Mouse (Mus musculus) limb, embryonic 13.5 days (tissue): ENCODE measurements around the gene Myt1l. TPM values are rescaled to one million over a fixed set of nuclear protein-coding genes. Genes with fewer than 3 reads are reported as not detected.

ENCODE experiments used
- ATAC-seq: fragments of 200-750 bp; cut with Nextera tagmentation; 2 replicates; pipeline ENCODE4 v1.8.0; 2017; ENCODE audit warnings: low read depth, moderate number of reproducible peaks, moderate TSS enrichment; ENCODE audit not compliant: low FRiP score
- H3K27ac ChIP-seq: fragments of 300-500 bp; sonication (generic); 2 replicates; pipeline ENCODE4 v1.5.1; 2015; ENCODE audit warnings: inconsistent platforms, mild to moderate bottlenecking, moderate library complexity
- H3K27me3 ChIP-seq: fragments of 300-500 bp; sonication (generic); 2 replicates; pipeline ENCODE4 v1.6.1; 2015; ENCODE audit warnings: mild to moderate bottlenecking, inconsistent platforms
- H3K36me3 ChIP-seq: fragments of 300-500 bp; sonication (generic); 2 replicates; pipeline ENCODE4 v1.6.1; 2015; ENCODE audit warnings: inconsistent platforms, mild to moderate bottlenecking, moderate library complexity
- H3K4me1 ChIP-seq: fragments of 300-500 bp; sonication (generic); 2 replicates; pipeline ENCODE4 v1.6.1; 2015; ENCODE audit warnings: inconsistent platforms
- H3K4me2 ChIP-seq: fragments of 300-500 bp; sonication (generic); replicated peaks from 2 replicates; pipeline ENCODE4 v1.6.1; 2015; ENCODE audit warnings: inconsistent platforms, mild to moderate bottlenecking, moderate library complexity
- H3K4me3 ChIP-seq: fragments of 300-500 bp; sonication (generic); 2 replicates; pipeline ENCODE4 v1.5.1; 2015; ENCODE audit warnings: moderate library complexity, mild to moderate bottlenecking, inconsistent platforms
- H3K9ac ChIP-seq: fragments of 300-500 bp; sonication (generic); 2 replicates; pipeline ENCODE4 v1.6.1; 2015; ENCODE audit warnings: mild to moderate bottlenecking, inconsistent platforms
- H3K9me3 ChIP-seq: fragments of 300-500 bp; sonication (generic); 2 replicates; pipeline ENCODE4 v1.6.1; 2016; ENCODE audit warnings: inconsistent platforms
- WGBS: fragments of 180-500 bp; shearing (Covaris S2); methylation state at CpG from one replicate; pipeline ENCODE4 v1.1.7; 2015; 5-methylcytosine and 5-hydroxymethylcytosine counted together
- polyA plus RNA-seq: library from polyadenylated mRNA; unstranded; fragments of >200 nt; fragmentation: Nextera tagmentation; extraction: Ambion mirVana; gene quantifications from 2 replicates; pipeline ENCODE4 v1.2.1, GENCODE M21; 2015

The Myt1l gene
- polyA plus RNA-seq, 1 experiment from 2014 or later: 0.14 TPM

DNA sequence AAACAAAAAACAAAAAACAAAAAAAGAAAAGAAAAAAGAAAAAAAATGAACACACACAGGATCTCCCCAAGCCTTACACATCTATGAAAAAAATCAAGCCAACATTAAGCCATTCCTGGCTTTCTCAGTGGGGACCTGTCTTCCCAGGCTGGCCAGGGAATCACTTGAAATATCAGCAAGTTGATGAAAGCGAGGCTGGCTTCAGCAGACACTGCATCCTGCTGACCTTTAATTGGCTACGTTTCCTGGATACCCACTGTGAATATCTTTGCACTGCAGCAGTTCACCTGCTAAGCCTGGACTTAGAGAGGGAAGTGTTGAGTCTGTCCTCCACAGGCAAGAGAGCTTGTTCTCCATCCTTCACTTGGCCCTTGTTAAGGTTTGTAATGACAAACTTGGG, 332.8 kb downstream of the Myt1l start:
- no peak for ATAC-seq
- WGBS: 20% methylated on average over 2 of the region's 2 CpGs
- Histone ChIP-seq H3K9me3 (no peaks in the 10 kb centered on the region), H3K27ac (no peak overlapping the region), H3K4me3 (no peak overlapping the region), H3K4me2 (no peak overlapping the region), H3K36me3 (no peaks in the 10 kb centered on the region), H3K4me1 (no peaks in the 10 kb centered on the region), H3K27me3 (no peaks in the 10 kb centered on the region), H3K9ac (no peak overlapping the region)

DNA sequence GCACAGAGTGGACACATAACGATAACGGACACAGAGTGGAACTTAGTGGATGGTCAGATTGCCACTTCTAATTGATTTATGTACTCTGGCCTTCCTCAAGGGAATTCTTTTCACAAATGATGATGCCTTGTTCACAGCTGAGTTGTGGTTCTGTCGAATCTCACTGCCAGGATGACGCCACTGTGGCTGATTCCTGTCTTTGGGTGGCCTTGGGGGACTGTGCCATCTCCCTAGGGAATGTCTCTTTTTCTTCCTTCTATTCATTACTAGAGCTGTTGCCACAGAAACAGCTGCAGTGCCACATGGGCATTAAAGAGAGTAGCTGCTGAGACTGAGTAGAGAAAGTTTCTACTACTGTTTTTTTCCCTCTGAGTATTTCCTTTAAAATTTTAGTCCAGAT, 340.1 kb downstream of the Myt1l start:
- H3K9me3 ChIP-seq: no peaks in the 10 kb centered on the region
- no peaks in the 10 kb centered on the region for H3K27me3 ChIP-seq
- 76% methylated on average over 4 of the region's 4 CpGs for WGBS
- no peaks in the 10 kb centered on the region for H3K36me3 ChIP-seq
- no peak overlapping the region for H3K9ac ChIP-seq
- peaks cover 9% of the 10 kb centered on the region for H3K4me1 ChIP-seq
- H3K27ac ChIP-seq: no peak overlapping the region
- ATAC-seq: no peak
- no peak overlapping the region for H3K4me3 ChIP-seq
- H3K4me2 ChIP-seq: no peak overlapping the region

DNA sequence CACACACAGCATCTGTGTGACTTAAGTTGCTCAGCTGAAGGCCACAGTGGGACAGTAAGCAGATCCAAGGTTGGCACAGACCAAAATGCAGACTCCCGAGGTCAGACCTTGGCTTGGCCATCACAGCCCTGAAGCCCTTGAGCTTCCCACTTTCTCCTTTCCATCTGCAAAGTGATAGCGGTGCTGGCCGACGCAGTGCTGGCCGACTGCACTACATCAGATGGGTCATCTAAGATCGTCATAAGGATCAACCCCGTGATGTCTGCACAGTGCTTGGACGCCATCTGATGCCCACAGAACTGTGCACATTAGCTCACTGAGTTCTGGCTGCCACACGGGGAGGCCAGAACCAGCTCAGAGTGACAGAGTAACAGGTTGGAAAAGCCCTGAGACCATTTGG, 340.6 kb downstream of the Myt1l start:
- no peak overlapping the region for H3K4me2 ChIP-seq
- H3K9ac ChIP-seq: no peak overlapping the region
- peaks cover 9% of the 10 kb centered on the region for H3K4me1 ChIP-seq
- WGBS: 83% methylated on average over 9 of the region's 9 CpGs
- H3K27me3 ChIP-seq: no peaks in the 10 kb centered on the region
- no peak overlapping the region for H3K27ac ChIP-seq
- H3K9me3 ChIP-seq: no peaks in the 10 kb centered on the region
- no peak for ATAC-seq
- no peak overlapping the region for H3K4me3 ChIP-seq
- no peaks in the 10 kb centered on the region for H3K36me3 ChIP-seq

DNA sequence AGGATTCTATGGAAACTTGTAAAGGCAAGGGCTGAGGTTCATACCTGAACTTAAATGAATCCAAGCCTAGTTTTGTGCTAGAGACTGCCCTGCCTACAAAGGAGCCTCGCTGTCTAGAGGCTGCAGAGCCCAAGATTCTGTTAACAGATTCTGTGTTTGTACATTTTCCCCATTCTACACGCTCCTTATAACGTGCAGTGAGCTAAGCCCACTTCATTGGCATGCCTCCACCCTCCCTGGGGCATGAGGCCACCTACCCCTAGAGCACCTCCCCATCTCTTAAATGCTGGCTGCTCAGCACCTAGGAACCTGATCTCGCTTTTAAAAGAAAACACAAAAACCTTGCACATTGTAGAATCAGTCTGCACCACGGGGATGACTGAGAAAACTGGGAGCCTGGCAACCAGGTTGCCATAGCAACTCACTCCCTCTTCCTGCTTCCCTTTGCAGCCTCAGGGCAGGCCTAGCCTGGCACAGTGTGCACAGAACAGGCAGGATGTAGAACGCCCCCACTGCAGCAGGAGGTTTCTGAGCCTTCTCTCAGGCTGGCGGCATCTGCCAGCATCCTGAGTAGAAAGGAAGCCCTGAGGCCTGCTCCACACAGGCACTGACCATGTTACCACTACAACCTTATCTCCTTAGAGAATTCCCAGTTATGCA, 344.1 kb downstream of the Myt1l start:
- Histone ChIP-seq H3K9ac (no peak overlapping the region), H3K4me3 (no peak overlapping the region), H3K27ac (no peak overlapping the region), H3K27me3 (no peaks in the 10 kb centered on the region), H3K4me2 (no peak overlapping the region), H3K36me3 (no peaks in the 10 kb centered on the region), H3K4me1 (peaks cover 9% of the 10 kb centered on the region), H3K9me3 (no peaks in the 10 kb centered on the region)
- ATAC-seq: peak; percentile 57
- WGBS: 25% methylated on average over 7 of the region's 7 CpGs

DNA sequence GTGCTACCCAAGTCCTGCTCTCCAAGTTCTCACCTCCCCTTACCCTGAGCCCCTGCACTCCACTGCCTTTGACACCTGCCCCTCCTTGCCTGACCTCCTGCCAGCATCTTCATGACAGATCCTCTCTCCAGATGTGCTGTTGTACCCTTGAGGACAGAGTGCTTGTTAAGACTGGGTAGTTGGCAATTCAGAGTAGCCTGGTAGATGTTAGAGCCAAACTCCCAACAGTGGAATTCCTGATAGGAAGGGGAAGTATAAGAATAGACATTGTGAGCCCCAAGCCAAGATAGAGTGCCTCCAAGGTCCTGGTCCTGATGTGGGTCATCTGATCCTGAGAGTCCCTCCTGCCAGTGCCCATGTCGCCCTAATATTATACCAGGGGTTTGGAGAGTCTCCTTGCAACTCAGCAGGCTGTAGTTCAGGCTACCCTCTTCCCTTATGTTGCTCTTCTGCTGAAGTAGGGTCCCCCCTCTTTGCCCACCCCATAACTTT, 345.1 kb downstream of the Myt1l start:
- 50% methylated on average over 1 of the region's 1 CpGs for WGBS
- Histone ChIP-seq H3K9me3 (no peaks in the 10 kb centered on the region), H3K36me3 (no peaks in the 10 kb centered on the region), H3K27ac (no peak overlapping the region), H3K4me2 (no peak overlapping the region), H3K4me3 (no peak overlapping the region), H3K9ac (no peak overlapping the region), H3K27me3 (no peaks in the 10 kb centered on the region), H3K4me1 (peaks cover 9% of the 10 kb centered on the region)
- no peak for ATAC-seq

DNA sequence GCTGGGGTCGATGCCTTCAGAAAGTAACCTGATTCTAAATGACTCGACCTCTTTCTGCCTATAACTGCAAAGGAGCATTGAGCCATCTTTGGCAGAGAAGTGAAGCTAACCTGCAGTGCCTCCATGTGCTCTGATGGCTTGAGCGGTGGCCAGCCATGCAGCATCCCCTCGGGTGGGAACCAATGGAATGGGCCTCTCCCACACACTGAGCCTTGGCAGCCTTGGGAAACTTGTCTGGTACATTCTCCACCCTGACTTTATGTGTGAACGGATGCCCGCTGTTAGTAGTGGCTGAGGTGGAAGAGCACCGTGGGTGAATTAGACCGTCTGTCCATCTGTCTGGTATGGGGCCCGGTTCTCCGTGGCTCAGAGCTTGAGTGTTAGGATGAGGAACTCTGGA, 349.8 kb downstream of the Myt1l start:
- ATAC-seq: no peak
- H3K27ac ChIP-seq: no peak overlapping the region
- no peaks in the 10 kb centered on the region for H3K9me3 ChIP-seq
- H3K4me1 ChIP-seq: no peaks in the 10 kb centered on the region
- no peak overlapping the region for H3K4me3 ChIP-seq
- no peak overlapping the region for H3K4me2 ChIP-seq
- H3K27me3 ChIP-seq: no peaks in the 10 kb centered on the region
- WGBS: 90% methylated on average over 10 of the region's 10 CpGs
- no peak overlapping the region for H3K9ac ChIP-seq
- H3K36me3 ChIP-seq: no peaks in the 10 kb centered on the region

DNA sequence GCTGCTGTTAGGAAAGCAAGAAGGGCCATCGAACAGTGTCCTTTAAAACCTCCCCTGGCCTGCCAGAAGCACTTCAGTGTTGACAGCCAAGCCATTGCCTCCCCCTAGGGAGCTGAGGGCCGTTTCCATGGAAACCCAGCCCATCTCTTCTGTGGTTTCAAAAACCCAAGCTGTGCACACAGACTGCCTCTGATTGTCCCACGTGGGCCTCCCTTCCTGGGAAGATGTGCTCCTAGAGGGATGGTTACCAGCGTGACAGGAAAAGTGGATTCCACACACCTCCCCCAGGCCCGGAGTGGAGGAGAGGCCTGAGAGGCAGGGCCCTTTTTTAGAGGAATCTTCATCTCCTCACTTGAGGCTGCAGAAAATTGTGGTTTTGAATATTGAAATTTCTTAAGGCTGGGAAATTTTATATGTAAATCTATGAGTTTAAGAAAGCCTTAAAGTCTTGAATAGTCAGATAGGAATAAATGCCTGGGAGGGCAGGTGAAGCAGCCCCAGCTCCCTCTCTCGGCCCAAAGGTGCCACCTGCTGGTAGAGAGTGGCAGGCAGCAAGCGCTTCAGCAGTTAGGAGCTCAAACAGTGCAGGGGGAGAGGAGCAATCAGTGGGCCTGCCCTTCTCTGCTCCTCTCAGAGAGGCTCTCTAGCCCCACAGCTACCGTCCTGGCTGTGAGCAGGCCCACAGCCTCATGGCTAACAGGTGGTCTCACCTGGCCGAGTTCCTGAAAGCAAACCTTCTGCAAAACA, 354.9 kb downstream of the Myt1l start:
- no peaks in the 10 kb centered on the region for H3K9me3 ChIP-seq
- H3K4me2 ChIP-seq: no peak overlapping the region
- WGBS: 27% methylated on average over 9 of the region's 9 CpGs
- no peak overlapping the region for H3K9ac ChIP-seq
- no peak for ATAC-seq
- H3K36me3 ChIP-seq: no peaks in the 10 kb centered on the region
- no peak overlapping the region for H3K4me3 ChIP-seq
- no peak overlapping the region for H3K27ac ChIP-seq
- H3K27me3 ChIP-seq: no peaks in the 10 kb centered on the region
- H3K4me1 ChIP-seq: no peaks in the 10 kb centered on the region

DNA sequence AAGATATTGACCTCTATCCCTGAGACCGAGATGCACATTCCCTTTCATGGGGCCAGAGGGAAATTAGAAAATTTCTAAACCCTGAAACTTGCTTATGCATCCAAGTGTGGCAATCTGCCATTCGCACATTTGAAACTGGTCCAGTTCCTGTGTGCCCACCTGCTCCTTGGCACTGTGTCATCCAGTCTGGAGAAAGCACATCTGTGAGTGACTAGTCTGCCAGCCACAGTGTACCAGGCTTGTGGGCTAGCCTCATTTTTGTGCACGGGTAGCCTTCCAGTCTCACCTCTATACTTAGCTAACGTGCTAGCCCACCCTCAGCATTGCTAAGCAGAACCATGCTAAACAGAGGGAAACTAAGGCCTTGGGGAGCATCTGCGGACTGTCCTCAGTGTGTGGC, 356.2 kb downstream of the Myt1l start:
- Histone ChIP-seq H3K9ac (no peak overlapping the region), H3K4me3 (no peak overlapping the region), H3K27me3 (no peaks in the 10 kb centered on the region), H3K9me3 (no peaks in the 10 kb centered on the region), H3K4me2 (no peak overlapping the region), H3K4me1 (no peaks in the 10 kb centered on the region), H3K27ac (no peak overlapping the region), H3K36me3 (no peaks in the 10 kb centered on the region)
- ATAC-seq: no peak
- WGBS: 78% methylated on average over 5 of the region's 5 CpGs

DNA sequence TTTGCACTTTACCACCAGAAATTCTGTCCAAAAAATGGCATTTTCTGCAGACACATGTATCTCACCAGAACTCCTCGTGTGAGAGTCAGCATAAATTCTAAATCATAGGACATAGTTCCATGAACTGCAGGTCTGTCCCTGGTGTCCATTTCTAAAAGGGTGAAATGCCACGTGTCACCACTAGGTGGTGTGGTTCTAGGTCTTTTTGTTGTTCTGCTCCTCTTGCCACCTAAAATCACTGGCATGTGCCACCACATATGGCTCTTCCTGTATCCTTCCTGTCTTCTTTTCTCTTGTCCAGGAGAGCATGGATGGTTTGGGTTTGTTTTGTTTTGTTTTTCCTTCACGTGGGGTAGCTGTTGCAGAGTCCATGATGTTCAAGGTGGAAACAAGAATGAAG, 366.5 kb downstream of the Myt1l start:
- H3K27ac ChIP-seq: no peak overlapping the region
- H3K4me3 ChIP-seq: no peak overlapping the region
- no peak overlapping the region for H3K4me2 ChIP-seq
- H3K36me3 ChIP-seq: no peaks in the 10 kb centered on the region
- no peaks in the 10 kb centered on the region for H3K4me1 ChIP-seq
- no peaks in the 10 kb centered on the region for H3K9me3 ChIP-seq
- H3K9ac ChIP-seq: no peak overlapping the region
- 0 out of 2 replicates have a peak, but pooled peaks cover 3% of the 10 kb centered on the region for H3K27me3 ChIP-seq
- WGBS: 16% methylated on average over 3 of the region's 3 CpGs
- no peak for ATAC-seq

DNA sequence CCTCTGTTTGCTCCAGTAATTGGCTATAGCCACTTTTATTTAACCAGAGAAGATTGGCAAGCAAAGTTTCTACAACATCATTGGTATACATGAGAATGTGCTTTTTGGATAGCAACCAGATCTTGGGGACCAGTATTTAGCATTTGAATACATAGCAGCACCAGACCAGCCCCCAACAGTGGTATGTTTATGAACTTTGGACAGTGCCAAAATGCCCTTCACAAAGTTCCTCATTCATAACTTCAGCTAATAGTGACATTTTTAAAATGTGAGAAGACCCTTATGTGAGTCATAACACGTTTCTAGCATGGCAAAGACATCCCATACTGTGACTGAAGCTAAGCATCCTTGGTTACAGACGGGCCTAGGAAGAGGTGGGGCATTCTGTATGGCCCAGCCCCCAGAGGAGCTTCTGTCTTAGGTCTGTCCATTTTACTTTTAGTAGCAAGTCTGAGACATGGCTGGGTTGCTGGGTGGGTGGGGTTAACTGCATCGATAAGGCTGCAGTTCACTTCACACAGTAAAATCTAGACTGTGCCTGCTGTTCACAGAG, 369.4 kb downstream of the Myt1l start:
- Histone ChIP-seq H3K4me1 (no peaks in the 10 kb centered on the region), H3K9ac (no peak overlapping the region), H3K4me3 (no peak overlapping the region), H3K4me2 (no peak overlapping the region), H3K27me3 (0 out of 2 replicates have a peak, but pooled peaks cover 3% of the 10 kb centered on the region), H3K36me3 (no peaks in the 10 kb centered on the region), H3K9me3 (no peaks in the 10 kb centered on the region), H3K27ac (no peak overlapping the region)
- 79% methylated on average over 3 of the region's 3 CpGs for WGBS
- no peak for ATAC-seq

DNA sequence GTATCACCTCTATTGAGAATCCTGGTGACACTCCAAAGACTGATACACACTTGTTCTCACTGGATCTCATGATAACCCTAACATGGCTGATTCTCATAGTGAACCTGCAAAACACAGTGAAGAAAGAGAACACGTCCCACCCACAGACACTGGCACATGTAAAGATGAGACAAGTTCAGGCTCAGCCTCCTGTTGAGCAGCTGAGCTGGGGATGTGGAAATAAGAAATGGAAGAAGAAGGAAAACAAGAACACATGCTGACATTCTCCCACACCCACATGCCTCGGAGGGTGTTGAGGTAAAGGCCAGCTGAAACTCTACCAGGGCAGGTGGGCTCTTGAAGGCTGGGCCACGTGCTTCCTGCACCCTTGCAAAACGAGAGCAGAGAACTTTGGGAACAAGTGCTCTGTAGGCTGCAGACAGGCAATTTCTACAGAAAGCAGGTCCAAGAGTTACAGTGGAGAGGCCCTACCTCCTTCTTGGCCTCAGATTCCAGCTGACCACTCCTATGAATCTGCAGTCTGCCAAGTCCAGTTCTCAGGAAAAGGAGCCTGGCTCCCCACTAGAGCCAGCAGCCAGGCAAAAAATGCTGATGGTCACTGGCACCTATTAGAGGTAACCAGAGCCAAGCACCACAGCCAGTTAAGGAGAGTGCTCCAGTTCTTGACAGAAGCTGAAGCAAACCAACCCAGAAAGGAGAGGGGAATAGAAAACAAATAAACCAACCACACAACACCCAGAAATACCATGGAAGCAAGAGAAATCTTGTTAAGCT, 376.1 kb downstream of the Myt1l start:
- no peak overlapping the region for H3K27ac ChIP-seq
- no peak overlapping the region for H3K4me2 ChIP-seq
- 64% methylated on average over 4 of the region's 4 CpGs for WGBS
- H3K9ac ChIP-seq: no peak overlapping the region
- H3K4me1 ChIP-seq: peaks cover 16% of the 10 kb centered on the region
- H3K9me3 ChIP-seq: no peaks in the 10 kb centered on the region
- no peak overlapping the region for H3K4me3 ChIP-seq
- H3K36me3 ChIP-seq: no peaks in the 10 kb centered on the region
- no peak for ATAC-seq
- H3K27me3 ChIP-seq: no peaks in the 10 kb centered on the region

DNA sequence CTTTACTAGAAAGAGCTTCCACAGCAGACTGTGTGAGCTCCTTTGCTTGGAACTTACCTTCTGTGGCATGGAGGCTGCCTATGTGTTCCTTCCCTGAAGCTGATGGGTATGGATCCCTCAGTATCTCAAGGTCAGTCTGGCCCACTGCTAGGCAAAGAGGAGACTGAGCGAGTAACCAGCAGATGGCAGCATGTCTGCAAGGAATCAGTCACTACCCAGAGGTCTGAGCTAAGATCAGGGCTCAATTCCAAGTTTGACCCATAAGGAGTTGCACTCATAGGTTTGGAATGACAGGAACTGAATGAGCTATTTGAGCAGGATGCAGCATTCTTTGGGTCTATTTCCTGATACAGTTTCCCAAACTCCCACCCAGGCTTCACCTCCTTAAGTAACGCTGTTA, 378.9 kb downstream of the Myt1l start:
- WGBS: 31% methylated on average over 2 of the region's 2 CpGs
- peak; percentile 87; the same call in 1 of the 2 replicates for ATAC-seq

More for the DNA sequence above, 378.9 kb downstream of the Myt1l start:
- Histone ChIP-seq H3K9ac (no peak overlapping the region), H3K4me3 (no peak overlapping the region), H3K27me3 (no peaks in the 10 kb centered on the region), H3K4me2 (no peak overlapping the region), H3K36me3 (no peaks in the 10 kb centered on the region), H3K9me3 (no peaks in the 10 kb centered on the region), H3K4me1 (peaks cover 16% of the 10 kb centered on the region), H3K27ac (peak overlapping the region; percentile 16; the same call in 1 of the 2 replicates)
